Mouse (Mus musculus): ENCODE results near the gene 2310011J03Rik.

The 2310011J03Rik gene

DNA sequence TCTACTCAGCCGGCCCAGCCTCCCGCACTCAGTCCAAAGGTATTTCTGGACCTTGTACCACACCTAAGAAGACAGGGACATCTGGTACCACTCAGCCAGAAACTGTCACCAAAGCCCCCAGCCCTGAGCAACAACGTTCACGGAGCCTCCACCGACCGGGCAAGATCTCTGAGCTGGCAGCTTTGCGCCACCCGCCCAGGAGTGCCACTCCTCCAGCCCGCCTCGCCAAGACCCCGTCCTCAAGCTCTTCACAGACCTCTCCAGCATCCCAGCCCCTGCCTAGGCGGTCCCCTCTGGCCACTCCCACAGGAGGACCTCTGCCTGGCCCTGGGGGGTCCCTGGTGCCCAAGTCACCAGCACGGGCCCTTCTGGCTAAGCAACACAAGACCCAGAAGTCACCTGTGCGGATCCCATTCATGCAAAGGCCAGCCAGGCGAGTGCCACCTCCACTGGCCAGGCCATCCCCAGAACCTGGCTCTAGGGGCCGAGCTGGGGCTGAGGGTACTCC lies 5.8 kb downstream of the 2310011J03Rik start:
- no peak for DNase-seq

DNA sequence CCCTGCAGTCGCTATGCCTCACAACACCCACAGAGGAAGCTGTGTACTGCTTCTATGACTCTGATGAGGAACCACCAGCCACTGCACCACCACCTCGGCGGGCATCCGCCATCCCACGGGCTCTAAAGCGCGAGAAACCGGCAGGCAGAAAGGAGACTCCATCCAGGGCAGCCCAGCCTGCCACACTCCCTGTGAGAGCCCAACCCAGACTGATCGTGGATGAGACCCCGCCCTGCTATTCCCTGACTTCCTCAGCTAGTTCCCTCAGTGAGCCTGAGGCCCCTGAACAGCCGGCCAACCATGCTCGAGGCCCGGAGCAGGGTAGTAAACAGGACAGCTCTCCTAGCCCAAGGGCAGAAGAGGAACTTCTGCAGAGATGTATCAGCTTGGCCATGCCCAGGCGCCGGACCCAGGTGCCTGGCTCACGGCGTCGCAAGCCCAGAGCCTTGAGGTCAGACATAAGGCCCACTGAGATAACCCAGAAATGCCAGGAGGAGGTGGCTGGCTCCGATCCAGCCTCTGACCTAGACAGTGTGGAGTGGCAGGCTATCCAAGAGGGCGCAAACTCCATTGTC lies 6.6 kb downstream of the 2310011J03Rik start:
- peak; percentile 78 for DNase-seq

DNA sequence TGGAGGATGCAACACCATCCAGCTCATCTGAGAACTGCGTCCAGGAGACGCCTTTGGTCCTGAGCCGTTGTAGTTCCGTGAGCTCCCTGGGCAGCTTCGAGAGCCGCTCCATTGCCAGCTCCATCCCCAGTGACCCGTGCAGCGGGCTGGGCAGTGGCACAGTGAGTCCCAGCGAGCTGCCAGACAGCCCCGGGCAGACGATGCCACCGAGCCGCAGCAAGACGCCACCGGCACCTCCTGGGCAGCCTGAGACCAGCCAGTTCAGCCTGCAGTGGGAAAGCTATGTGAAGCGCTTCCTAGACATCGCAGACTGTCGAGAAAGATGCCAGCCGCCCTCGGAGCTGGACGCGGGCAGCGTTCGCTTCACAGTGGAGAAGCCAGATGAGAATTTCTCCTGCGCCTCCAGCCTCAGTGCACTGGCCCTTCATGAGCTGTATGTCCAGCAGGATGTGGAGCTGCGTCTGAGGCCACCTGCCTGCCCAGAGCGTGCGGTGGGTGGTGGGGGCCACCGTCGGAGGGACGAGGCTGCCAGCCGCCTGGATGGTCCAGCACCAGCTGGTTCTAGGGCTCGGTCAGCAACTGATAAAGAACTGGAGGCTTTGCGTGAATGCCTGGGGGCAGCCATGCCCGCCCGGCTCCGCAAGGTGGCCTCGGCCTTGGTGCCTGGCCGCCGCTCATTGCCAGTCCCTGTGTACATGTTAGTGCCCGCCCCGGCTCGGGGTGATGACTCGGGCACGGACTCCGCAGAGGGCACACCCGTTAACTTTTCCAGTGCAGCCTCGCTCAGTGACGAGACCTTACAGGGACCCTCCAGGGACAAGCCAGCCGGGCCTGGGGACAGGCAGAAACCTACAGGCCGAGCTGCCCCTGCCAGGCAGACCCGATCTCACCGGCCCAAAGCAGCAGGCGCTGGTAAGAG lies 7.5 kb downstream of the 2310011J03Rik start:
- DNase-seq = peak; percentile 51

DNA sequence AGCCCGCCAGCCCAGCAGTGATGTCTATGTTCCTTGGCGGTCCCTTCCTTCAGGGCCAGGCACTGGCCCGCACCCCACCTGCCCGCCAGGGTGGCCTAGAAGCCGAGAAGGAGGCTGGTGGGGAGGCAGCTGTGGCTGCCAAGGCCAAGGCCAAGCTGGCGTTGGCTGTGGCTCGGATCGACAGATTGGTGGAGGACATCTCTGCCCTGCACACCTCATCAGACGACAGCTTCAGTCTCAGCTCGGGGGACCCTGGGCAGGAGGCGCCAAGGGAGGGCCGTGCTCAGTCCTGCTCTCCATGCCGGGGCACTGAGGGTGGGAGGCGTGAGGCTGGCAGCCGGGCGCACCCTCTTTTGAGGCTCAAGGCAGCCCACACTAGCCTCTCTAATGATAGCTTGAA lies 8.8 kb downstream of the 2310011J03Rik start:
- peak; percentile 55 for DNase-seq

DNA sequence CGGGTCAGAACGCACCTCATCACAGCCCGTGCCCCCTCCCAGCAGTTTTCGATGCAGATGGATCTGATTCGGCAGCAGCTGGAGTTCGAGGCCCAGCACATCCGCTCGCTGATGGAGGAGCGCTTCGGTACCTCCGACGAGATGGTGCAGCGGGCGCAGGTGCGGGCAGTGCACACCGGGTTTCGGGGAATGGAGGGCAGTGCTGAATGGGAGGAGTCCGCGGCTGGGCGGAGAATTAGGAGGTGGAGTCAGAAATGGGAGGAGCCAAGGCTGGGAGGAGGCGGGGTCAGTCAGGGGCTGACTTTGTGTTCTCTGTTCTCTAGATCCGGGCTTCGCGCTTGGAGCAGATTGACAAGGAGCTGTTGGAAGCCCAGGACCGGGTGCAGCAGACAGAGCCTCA lies 15.5 kb downstream of the 2310011J03Rik start:
- DNase-seq = no peak

DNA sequence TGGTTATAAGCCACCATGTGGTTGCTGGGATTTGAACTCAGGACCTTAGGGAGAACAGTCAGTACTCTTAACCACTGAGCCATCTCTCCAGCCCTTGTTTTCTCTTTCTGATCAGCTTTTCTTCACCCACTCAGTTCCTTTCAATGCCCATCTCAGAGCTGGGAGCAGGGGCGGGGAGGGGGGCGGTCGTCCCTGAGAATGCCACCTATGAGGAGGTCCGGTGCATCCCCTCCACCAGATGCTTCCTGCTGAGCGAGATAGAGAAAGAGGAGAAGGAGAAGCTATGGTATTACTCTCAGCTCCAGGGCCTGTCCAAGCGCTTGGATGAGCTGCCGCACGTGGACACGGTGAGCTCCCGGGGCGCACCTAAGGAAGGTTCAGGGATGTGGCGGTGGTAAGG lies 15.9 kb downstream of the 2310011J03Rik start:
- no peak for DNase-seq

DNA sequence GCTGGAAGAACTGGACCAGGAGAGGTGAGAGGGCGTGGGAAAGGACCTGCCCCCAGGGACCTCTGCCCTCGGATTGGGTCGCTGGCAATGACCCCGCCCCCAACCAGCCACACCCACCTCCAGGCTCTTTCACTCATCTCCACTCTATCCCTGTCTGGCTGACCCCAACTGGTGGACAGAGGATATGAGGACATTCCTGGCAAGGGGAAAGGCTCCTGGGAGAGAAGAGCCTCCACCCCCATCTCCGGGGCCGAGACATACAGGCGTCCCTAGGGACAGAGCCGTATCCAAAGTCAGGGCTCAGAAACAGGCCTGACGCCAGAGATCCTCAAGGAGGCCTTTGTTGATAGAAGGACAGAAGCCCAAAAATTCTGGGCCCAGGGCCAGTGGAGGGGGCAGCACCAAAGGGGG lies 17.9 kb downstream of the 2310011J03Rik start:
- peak; percentile 77 for DNase-seq

DNA sequence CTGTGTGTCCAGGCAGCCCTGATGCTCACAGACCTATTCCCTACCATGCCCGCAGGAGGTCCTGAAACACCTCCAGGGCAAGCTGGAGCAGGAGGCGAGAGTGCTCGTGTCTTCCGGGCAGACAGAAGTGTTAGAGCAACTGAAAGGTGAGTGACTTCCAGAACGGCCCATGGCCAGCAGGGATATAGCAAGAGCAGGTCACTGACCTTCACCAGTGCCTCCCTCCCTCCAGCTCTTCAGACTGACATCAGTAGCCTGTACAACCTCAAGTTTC lies 18.3 kb downstream of the 2310011J03Rik start:
- peak; percentile 61 for DNase-seq

DNA sequence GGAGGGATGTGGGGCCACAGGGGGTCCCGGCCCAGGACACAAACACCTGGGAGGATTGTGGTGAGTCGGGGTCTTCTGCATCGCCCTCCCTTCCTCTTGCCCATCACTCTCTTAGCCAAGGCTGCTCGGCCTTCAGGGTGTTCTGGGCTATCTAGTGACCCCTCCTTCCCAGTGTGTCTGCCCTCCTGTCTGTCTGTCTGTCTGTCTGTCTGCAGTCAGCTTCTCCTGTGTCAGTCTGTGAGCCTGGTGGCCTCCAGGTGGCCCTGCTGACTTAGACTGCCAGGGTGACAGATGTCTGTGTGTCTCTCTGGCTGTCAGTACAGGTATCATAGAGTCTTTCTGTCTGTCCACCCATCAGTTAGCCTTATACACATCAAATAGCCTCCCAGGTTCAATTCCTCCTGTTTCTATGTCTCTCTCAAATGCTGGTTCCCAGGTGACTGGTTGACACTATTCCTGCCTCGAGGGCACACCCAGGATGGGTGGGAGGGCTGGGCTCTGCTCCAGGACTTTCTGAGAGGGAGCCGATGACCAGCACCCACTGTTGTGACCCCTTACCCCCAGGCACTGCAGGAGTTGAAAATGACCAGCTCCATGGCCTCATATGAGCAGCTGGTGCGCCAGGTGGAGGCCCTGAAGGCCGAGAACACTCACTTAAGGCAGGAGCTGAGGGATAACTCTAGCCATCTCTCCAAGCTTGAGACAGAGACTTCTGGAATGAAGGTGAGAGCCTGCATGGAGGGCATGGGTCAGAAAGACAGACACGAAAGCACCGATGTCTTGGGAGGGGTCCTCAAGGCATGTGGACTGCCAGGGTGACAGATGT lies 18.9 kb downstream of the 2310011J03Rik start:
- peak; percentile 67 for DNase-seq

DNA sequence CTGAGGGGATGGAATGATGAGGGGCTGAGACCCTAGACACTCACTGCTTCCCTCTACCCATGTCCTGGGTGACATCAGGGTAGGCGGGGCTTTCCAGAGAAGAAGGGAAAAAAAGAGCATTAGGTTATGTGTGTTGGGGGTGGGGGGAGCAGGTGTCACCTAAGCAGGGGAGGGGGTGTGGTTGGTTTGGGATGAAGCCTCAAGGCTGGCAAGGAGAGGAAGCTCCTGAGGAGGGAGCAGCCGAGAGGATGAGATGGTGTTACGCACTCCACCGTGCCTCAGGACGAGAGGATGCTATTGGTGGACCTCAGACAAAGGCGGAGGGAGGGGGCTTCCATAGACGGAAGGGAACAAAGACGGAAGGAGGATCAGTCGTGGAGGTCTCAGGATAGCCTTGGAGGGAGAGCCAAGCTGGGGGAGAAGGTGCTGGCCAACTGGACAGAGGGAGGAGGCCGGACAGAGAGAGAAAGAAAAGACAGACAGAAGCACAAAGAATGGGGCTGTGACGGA lies 19.6 kb downstream of the 2310011J03Rik start:
- peak; percentile 68 for DNase-seq

DNA sequence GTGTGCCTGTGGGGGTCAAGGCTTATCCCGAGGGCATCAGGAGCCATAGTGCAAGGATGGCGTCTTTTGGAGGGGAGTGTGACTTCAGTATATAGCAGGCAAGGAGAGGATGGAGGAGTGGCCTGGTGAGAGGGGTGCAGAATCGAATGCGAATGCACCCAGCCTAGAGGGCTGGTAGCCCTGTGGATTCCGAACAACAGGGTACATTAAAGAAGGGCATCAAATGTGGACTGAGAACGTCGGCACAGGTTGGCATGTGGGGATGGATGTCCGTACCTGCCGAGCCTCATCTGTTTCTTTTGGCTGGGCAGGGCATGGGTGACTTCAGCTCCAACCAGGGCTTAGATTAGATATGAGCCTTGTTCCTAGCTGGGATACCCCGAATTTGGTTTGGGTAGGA lies 20.5 kb downstream of the 2310011J03Rik start:
- DNase-seq = peak; percentile 57

DNA sequence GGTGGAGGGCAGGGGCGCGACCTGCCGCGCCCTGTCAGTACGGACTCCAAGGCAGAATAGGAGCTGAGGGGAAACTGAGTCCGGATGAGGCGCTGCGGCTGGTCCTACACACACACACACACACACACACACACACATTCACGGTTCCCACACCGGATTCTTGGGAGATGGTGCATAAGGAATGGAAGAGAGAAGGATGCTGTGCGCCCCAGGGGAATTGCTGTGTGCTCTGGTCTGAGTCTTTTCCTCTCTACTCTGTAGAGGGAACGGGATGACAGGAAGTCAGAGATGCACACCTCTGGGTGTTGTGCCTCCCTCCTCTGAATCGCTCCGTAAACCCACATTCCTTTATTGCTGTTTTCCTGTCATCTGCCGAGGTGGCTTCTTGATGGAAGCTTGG lies 21.0 kb downstream of the 2310011J03Rik start:
- no peak for DNase-seq

DNA sequence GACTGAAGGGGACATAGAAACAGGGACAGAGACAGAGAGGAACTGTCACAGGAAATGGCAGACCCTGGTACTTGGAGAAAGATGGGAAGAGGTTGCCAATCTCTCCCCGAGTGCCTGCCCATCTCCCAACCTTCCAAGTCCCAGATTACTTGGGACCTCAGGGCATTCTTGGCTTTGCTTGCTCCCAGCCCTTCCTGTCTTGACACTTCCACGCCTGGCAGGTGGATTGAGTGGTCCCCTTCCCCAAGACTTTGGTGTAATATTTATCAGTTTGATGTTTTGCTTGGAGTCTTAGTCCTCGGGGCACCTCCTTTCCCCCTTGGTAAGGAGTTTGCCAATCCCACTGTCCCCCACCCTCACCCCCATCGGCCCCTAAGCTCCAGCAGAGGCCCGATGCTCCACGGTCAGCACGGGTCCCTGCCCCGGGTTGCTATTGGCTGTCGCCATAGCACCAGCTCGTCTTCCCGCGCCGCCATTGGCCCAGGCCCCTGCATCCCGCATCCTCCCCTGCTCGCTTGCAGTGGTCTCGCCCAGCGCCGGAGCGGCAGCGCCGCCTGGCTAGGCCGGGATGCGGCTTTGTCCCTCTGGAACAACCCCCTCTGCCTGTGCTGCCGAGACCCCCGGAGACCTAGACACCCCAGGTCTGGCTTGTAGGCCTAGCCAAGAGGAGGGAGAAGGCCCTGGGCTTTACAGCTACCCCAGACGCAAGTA lies 21.6 kb downstream of the 2310011J03Rik start:
- DNase-seq = peak; percentile 92

DNA sequence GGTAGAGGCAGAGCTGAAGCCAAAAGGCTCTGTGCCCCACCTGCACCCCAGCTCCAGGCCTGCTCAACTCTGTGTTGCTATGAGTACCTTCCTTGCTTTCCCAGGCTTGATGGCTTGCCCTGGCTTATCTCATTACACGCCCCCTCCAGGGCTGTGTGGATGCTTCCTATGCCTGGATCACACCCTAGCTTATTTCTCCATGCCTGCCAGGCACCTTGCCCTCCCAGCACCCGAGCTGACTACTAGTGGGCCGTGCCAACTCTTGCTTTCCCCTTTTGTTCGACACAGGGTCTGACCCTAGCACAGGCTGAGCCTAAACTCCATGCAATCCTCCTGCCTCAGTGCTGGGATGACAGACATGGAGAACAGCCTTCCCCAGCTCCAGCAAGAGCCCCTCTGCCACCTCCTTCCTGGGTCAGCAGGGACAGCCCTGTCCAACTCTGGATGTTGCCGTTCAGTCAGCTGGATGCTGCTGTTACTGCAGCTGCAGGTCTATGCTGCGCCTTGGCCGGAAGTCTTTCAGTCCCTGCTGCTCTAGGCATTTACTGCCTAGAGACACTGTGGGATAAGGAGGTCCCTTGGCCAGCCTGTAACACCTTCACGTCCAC lies 22.7 kb downstream of the 2310011J03Rik start:
- peak; percentile 72 for DNase-seq

DNA sequence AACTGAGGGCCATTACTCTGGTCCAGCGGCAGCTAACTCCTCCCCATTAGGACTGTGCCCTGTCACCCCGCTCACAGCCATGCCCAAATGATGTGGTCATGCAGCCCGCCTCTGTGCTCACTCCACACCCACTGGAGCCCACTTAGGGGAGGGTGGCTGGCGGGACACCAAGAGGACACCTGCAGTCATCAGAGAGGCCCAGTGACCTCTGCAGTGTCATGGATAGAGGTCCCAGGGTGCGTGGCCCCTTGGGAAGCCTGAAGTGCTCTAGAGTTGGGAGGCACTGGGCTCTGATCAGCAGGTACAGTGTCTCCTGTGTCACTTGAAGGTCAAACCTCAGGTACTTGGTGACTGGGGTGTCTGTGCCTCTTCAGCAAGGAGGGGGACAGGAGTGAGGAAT lies 23.5 kb downstream of the 2310011J03Rik start:
- DNase-seq = peak; percentile 73

DNA sequence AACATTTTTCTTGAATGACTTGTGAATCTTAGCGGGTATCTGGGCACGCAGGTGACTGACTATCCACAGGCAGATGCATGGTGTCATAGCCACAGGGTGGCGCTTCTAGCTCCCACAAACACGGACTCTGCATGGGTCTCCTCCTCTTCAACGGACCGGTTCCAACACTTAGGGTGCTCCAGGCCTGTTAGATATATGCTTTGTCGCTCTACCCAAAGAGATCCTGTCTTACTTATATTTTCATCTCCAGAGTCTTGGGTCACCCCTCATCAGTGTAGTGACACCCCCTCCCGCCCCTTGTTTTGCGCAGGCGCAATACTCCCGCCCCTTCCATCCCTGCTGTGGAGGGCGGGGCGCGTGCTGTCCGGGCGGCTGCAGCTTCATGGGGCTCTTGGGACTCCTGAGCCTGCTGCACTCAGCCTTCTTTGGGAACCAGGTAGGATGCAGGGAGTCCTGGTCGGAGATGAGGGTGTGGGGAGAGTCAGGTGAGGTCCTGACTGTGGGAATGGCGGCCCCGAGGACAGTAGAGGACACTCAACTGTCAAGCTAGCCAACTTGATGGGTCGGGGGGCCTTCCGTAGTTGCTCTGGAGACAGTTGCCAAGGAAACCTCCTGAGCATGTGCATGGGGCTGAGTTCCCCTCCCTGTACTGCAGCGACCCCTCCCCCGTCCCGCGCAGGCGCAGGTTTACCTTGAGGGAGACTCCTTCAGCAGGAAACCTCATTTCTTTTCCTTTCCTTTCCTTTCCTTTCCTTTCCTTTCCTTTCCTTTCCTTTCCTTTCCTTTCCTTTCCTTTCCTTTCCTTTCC lies 24.5 kb downstream of the 2310011J03Rik start, which contains the start of gene Apc2:
TSS of gene Apc2 (plus strand) at position 360 of the 808 bp plus-strand sequence.
- peak; percentile 88 for DNase-seq

DNA sequence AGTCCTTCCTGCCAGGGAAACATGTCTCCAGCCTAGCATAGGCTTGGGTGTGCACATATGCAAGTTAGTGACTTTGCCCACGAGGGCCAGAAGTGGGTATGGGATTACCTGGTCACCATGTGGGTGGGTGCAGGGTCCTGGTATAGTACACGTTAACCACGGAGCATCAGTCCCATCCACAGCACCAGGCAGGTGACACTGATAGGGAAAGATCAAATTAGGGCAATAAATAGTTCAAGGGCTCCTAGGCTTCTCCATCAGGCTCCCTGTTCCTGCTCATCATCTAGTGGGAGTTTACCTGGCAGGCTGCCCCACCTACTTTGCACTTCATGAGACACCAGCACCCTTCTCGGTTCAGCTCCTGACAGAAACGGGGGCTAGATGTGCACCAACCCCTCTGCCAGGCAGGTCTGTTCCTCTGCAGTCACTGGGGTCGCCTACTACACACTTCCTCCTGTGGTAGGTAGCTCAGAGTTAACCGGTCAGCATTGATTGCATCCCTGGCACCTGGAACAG lies 25.5 kb downstream of the 2310011J03Rik start:
- peak; percentile 73 for DNase-seq

DNA sequence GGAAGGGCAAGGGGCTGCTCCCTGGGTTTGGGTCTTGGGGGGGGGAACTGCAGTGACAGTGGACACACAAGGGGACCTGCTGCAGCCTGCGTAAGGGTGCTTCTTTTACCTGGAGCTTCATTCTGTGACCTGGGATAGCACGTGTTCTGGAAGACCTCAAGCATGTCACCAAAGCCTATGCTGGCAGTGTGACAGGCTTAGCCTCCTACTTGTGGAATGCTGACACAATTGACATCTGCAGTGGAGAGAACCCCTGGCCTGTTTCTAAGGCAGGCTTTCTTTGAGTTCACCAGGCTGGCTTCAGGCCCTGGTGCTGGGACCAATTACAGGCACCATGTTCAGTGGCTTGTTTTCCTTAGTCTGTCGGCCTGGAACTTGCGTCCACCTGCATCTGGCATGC lies 26.0 kb downstream of the 2310011J03Rik start:
- DNase-seq = no peak

DNA sequence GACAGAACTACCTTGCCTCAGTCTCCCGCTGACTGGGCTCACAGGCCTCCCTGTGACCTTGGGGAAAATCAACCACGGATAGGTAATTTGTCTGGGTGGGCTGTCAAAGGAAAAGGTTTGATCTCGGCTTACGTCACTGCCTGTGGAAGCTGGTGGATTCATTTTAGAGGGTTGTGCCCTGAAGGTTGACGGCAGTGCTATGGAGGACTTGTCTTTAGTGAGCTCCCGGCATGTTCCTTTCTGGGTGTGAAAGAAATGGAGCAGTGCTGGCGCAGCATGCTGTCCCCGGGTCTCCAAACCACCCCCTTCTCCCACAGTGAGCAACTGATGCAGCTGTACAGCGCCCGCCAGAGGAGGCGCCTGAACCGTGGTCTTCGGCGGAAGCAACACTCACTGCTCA lies 27.0 kb downstream of the 2310011J03Rik start:
- DNase-seq = no peak

DNA sequence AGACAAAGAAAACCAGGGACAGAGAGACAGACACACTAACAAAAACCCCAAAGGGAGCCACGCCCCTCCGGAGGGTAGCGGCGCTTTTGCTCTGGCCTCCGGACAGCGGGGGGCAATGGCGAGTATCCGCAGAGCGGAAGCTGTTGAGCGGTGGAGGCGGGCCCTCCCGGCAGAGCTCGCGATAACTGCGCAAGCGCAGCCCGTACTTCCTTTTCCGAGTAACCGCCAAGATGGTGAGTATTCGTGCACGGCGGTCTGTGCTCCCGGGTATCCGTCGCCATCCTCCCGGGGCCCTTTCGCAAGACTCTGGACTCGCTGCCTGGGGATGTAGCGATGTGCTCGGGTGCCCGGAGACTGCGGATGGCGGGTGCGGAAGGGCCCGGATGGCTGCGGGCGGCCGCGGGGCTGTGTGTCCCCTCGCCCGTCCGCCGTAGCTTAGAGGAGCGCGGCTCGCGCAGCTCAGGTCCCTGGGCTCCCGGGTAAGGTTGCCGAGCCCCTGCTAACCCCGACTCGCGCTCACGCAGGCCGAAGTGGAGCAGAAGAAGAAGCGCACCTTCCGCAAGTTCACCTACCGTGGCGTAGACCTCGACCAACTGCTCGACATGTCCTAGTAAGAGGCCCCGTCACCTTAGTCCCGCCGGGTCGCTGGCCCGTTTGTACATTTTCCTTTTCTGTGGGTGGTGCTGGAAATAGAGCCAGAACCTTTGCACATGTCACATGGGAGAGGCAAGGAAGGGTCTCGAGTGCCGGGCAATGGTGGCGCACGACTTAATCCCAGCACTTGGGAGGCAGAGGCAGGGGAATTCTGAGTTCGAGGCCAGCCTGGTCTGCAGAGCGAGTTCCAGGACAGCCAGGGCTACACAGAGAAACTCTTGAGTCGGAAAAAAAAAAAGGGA lies 27.8 kb downstream of the 2310011J03Rik start, which contains the start of gene Rps15:
TSS of gene Rps15 (plus strand) at position 203 of the 896 bp plus-strand sequence.
- DNase-seq = peak; percentile 94

Measured in cerebellum, adult 9-10 months (tissue).